Mouse (Mus musculus): ENCODE measurements around the gene Psap. TPM values are rescaled to one million over a fixed set of nuclear protein-coding genes. Genes with fewer than 3 reads are reported as not detected.

Gene Psap
- polyA plus RNA-seq, 3 experiments from 2014 or later: 79.4 to 218 (median 211) TPM

DNA sequence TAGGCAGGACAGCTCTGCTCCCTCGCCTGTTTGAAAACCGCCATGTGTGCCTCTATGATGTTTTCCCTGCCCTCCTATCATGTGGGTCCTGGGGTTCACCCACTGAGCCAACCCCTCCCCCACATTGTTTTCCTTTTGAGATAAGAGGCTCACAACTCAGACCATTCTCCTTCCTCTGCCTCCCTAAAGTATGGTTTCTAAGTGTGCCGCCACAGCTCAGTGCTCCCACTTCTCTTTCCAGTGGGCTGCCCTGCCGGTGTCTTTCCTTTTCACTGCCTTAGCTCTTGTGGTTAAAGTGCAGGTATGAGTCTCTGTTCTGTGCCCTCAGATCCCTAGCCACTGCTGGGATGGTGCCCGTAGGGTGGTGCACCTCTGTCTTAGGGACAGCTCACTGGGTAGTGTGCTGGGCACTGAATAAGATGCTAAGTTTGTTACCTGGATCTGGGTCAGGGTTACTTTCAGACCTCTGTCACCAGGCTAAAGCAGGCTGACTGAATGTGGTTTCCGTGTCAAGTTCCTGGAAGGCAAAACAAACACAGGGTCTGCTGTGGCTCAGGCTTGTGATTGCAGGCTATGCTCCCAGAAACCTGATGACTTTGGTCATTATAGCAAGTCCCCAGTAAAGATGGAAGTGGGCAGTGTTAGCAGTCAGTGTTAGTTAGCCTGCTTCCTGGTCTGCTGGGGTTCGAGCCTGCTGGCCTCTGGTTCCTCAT, 12.8 kb downstream of the Psap start:
- peak; percentile 31 for ATAC-seq

DNA sequence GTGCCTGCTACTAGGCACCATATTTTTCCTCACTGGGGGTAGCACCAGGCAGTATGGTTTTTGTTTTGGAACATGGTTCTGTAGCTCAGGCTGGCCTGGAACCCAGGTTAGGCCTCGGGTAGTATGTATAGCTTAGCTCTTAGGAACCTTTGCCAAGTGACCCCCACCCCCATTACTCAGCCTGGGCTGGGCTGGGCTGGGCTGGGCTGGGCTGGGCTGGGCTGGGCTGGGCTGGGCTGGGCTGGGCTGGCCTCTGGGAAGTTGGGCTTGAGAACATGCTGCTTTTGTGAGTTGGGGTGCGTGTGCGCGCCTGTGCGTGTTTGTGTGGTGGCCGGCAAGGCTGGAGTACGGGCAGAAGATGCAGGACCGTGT, 13.3 kb downstream of the Psap start:
- ATAC-seq: no peak

DNA sequence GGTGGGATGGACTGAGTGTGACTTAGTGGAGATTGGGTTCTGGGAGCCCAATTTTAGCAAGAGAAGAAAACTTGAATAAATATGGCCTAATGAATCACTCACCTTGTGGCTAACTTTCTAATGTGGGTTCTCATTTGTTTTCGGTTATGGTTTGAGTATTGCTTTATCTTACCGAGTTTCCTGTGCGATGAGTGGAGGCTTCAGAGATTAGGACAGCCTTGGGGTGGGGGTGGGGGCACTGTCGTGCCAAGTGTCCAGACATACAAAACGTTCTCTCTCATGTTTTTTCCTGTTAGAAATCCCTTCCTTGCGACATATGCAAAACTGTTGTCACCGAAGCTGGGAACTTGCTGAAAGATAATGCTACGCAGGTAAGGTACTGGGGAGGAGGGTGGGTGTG, 14.8 kb downstream of the Psap start:
- ATAC-seq: no peak

DNA sequence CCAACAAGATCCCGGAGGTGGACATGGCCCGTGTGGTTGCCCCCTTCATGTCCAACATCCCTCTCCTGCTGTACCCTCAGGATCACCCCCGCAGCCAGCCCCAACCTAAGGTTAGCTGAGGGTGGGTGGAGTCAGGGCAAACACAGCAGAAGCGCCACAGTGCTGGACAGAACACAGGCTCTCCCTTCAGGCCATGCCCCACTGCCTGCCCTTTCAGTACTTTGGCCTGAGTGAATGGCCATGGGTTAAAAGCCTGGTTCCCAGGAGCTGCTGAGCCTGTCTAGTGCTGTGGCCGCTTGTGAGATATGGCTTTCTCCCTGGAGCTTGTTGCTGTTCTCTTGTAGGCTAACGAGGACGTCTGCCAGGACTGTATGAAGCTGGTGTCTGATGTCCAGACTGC, 17.2 kb downstream of the Psap start:
- no peak for ATAC-seq

DNA sequence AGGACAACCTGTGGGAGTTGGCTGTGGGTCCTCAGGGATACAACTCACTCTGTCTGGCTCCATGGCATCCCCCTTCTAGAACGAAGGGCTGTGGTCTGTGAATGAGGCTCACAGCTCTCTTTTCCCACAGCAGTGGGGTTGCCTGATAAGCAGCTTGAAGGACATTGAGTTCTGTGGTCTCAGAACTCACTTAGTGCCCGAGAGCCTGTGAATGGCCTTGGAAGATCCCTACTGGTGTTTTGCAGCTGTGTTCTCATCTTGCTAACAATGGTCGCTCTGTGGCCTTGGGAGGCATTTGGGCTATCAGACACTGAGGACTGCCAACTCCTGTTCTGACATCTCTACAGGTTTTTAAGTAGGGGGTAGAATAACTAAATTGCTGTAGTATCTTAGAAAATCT, 17.9 kb downstream of the Psap start:
- no peak for ATAC-seq

DNA sequence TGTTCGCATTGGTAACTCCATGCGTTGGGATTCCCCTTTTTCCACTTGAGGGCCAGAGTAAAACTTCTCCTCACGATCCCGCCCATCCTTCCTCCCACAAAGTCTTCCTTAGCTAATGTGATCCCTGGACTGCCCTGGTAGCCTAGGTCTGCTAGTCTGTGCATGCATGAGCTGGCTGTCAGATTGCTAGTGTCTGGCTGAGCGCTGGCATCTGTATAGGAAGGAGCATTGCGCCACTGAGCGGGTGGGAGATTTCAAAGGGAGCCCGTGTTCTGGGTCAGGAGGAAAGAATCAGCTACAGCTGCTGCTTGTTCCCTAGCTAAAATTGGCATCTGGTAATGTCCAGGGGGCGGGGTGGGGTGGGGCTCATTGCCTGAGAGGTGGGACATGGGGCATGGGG, 18.6 kb downstream of the Psap start:
- no peak for ATAC-seq

DNA sequence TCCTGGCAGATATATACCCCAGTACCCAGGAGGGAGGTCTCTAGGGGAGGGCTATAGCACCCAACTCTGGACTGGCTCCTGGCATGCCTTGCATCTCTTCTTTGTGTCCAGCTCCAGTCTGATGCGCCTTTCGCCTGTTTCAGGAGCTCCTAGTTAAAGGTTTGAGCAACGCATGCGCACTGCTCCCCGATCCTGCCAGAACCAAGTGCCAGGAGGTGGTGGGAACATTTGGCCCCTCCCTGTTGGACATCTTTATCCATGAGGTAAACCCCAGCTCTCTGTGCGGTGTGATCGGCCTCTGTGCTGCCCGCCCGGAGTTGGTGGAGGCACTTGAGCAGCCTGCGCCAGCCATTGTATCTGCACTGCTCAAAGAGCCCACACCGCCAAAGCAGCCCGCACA, 22.2 kb downstream of the Psap start:
- ATAC-seq: no peak

DNA sequence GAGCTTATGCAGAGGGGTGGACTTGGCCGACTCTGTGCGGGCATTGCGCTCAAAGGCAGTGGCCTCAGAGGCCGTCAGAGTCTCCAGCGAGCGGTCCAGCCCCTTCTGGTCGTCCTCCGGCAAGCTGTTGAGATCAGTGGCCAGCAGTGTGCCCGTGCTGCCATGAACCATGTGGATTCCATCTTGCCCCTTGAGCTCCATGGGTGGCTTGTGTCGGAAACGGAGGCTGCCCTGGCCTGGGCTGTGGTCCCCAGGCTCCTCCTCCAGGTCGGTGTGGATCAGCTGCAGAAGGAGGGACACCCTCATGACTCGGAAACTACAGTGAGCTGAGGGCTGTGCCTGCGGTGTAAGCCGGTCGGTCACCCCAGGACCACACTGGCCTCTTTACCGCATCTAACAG, 26.0 kb downstream of the Psap start:
- ATAC-seq: no peak

DNA sequence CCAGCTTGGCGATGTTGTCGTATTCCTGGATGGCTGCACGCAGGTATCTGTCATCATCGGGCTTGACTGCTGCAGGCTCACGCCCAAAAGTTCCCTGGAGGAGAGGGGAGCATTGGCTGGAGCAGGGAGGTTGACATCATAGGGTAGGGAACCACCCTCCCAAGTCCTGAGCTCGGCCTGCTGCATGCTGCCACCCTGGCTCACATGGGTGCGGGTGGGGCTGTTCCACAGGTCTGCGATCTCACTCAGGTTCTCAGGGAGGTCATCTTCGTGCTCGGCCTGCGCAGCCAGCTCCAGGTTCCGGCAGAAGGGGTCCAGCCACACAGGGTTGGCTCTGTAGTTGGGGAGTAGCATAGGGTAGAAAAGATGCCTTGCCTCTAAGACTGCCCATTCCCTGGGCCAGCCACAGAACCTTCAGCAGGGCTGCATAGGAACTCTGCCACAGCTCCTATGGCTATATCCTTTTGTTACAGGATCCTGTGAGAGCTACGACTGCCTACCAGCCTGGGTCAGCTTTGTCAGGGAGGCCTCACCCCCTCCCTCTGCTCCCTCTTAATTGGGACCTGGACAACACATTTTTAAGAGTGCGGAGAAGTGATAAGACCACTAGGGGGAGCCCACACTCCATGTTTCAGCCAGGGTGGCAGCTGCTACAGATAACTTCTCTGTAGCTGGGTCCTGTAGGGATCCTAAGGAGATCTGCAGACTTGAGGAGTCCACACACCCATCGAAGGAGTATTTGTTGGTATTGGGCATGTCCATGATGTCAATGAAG, 27.6 kb downstream of the Psap start:
- ATAC-seq: peak; percentile 77

DNA sequence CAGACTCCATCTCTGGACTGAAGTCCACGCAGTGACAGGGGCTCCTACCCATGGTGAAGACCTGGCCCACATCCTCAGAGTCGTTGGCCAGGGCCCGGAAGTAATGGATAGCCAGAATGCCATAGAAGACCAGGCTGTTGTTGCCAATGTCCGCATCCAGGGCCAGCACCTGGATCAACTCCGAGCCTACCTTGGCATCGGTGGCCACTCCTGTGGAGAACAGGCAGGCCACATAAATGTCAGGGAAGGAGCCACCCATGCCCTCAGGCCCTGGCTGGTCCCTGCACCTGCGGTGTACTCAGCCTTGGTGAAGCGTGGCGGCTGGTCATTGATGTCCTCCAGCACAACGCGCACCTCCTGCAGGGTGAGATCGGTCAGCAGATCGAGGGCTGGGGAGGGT, 33.2 kb downstream of the Psap start:
- no peak for ATAC-seq

DNA sequence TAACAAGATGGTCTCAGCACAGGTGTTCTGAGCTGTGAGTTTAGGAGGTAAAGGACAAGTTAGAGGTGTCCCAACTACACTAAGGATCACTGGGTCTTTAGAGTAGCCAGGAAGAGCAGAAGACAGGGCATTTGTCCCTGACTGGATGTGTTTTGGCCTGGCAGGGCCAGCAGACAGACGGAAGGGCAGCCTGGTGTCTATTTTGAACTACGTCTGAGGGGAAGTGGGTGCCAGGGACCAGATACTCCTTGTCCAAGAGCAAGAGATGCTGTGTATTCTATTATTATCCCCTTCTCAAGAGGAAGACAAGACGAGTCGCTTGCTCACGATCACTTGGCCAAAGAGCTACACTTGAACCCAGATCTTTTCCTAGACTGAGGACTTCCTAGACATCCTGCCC, 36.2 kb downstream of the Psap start:
- no peak for ATAC-seq

DNA sequence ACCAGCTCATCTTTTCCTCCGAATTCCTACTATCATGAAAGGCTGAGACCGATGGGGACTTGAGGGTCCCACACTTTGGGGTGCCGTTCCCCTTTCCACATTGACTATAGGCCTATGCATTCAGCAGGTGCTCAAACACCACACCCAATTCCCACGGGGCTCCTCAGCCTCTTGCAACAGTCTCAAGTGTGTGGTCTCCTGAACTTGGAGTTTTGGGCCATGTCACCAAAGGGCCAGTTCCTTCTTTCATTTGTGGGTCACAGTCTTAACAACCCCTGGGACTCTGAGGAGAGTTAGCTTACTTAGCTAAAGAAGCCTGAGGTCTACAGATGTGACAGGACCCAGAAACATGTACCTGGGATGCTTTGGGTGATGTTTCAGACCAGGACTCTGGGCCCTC, 38.7 kb downstream of the Psap start:
- ATAC-seq: no peak

DNA sequence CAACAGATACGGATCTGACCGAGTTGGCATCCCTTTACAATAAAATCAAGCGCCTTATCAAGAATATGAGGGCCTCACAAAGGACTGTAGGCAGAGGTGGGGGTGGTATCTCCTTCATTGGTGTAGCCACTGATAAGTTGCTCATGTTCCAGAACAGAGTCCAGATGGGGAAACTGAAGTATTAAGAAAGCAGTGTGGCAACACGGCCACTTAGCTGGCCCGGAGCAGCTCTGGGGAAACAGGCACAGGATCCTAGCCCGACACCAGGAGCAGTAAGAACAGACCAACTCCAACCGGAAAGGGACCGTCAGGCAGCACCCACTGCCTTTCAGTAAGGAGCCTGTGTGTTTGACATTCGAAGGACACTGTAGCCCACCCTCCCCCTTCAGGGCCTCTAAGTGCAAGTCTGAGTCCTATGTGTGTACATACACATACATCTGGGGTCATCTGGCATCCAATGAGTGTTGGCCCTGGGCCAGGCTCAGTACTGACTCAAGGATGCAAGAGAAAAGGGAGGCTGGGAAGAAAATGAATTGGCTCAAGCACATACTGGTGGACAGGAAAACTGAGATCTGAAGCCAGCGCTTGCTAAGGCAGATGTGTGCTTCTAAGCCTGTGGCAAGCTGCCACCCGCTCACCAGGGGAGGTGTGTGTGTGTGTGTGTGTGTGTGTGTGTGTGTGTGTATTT, 51.7 kb downstream of the Psap start:
- ATAC-seq: no peak

DNA sequence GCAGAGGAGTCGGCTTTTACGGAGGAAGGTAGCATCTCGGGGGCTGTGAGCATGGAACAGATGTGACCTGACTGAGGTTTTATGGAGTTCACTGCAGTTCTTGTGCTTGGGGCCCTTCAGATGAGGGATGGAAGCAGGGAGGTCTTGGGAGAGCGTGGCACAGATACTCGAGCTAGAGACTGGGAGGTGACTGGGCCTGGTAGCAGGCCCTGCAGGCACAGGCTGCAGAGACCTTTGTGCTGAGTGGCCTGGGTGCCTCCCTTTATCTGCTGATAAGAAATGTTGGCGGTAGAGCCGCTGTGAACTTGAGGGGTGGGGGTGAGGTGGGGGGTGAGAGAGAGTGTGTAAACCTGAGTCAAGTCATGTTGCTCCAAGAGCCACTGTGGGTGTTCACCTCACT, 57.2 kb downstream of the Psap start:
- ATAC-seq: no peak

DNA sequence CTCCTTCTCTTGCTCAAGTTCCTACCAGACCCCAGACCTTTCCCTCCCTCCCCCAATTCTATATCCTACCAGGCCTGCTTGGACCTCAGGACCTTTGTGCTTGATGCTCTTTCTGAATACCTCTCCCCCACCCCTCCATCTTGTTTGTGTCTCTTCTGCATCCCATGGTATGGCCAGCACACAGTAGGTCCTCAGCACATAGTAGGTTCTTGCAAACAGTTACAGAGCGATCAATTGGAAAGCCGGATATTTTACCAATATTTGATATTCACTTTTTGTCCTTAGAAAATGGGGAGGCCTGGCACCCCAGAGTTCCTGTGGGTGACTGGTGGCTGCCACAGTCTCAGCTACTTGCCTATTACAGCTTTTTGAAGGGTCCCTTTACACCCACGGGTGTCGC, 57.6 kb downstream of the Psap start:
- no peak for ATAC-seq

DNA sequence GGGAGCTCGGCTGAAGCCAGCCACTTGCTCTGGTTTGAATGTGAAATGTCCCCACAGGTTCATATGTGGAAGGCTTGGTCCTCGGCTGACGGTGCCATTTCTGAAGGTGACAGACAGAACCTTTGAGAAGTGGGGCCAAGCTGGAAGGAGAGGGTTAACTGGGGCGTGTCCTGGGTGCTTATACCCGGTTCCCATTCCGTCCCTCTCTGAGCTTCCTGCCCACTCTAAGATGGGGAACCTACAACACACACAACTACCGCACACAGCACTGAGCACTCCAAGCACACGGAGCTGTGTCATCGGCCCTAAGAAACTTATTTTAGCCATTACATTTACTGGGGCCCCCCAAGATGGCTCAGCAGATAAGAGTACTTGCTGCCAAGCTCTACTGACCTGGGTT, 64.1 kb downstream of the Psap start:
- no peak for ATAC-seq

DNA sequence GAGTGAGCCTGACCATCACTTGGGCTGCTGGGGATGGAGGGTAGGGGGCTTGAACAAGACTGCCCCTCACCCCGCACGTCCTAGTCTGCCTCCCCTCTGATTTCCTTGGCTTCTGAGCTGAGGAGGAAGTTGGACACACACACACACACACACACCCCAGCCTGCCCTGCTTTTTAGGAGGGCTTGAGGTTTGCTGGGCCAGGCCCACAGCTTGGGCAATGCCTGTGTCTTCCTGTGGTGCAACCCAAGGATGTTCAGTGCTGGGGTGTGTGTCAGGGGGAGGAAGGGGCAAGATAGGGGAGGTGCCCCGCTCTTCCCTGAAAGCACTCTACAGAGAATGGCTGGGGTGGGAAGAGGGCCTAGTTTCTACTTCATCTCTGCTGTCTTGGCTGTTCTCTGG, 66.7 kb downstream of the Psap start:
- ATAC-seq: no peak

DNA sequence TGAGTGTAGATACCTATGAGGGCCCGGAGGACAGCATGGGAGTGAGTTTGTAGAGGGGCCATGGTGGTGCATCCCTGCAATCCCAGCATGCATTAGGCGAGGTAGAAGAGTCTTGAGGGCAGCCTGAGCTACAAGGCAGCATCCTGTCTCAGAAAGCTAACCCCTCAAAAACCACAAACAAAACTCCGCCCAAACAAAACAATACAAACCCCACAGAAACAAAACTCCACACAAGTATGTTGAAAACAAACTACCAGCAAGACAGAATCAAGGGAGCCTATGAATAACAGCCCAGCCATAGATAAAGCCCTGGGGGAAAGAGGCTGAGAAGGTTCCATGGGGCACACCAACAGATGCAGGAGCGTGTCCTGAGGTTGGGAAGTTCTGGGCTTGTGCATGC, 68.6 kb downstream of the Psap start:
- no peak for ATAC-seq

DNA sequence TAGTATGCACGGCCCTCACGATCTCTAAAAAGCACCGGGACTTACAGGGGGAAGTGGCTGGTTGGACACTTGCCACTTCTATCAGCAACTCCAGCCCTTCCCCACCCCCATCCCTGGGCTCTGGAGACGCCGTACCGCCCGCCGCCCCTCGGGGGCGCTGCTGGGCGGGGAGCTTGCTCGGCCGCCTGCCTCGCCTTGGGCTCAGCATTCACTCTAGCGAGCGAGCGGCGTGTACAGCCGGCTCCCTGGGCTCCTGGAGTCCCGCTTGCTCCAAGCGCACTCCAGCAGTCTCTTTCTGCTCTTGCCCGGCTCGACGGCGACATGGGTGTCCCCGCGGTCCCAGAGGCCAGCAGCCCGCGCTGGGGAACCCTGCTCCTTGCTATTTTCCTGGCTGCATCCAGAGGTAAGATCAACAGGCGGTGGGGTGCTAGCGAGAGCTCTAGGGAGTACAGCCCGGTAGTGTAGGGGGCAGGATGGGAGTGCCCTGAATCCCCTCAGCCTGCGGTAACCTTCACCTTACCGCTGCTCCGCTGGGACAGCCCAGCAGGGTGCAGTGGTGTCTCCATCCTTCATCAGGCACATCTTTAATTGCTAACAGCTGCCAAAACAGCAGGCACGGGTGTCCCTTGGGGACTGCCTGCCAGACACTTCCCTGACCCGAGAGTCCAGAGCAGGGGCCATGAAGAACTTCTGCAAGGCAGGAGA, 69.4 kb downstream of the Psap start, which contains the start of gene Vsir:
Gene Vsir, plus strand, starts transcription at position 151 of the 705 bp plus-strand sequence.
- peak; percentile 51 for ATAC-seq

DNA sequence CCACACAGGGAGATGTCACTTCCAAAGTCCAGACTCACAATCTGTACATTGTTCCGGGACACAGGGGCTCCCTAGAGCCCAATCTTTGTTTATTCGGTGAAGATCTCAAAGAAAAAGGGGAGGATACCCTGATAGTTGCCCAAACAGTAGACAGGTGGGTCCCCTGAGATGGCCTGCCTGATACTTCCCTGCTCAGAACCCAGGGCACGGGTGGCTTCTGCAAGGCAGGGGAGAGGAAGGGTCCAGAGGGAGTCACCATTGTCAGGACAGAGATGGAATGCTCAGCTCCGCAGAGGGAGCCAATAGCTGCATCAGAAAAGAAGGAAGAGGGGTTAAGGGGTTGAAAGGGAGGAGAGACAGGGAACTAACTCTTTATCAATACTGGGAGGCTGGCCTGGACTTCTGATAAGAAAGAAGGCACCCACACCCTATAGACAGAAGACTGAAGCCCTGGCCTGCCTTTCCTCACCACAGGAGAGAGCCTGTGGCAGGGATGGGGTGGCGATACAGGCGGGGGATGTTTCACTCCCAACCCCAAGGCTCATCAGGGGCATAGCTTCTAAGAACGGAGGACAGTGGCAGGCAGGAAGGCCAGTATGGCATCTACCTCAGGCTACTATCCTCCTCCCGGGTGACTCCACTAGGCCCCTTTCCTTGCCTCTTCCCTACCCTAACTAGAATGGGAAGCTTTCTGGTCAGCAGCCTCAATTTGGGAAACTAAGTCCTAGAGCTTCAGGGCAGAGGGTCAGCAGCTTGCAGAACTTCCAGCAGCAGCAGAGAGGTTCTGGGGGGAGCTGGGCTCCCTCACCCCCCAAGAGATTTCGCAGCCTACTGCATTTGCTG, 70.6 kb downstream of the Psap start:
- no peak for ATAC-seq

DNA sequence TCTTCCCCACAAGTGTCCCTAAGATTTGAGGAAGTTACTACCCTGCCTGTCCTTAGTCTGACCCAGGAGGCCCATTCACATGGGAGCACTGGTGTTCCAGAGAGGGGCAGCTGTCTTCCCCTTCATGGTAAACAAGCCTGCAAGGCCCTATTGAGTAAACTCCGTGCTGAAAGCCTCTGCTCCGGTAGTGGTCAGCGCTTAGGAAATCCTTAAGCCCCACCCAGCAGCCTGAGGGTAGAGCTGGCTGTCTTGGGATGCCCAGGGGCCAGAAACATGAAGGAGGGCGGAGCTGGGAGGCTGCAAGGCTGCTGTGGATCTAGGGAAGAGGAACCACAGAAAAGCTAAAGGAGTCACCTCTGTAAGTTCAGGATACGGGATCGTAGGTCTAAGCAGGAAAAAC, 71.6 kb downstream of the Psap start:
- ATAC-seq: no peak

DNA sequence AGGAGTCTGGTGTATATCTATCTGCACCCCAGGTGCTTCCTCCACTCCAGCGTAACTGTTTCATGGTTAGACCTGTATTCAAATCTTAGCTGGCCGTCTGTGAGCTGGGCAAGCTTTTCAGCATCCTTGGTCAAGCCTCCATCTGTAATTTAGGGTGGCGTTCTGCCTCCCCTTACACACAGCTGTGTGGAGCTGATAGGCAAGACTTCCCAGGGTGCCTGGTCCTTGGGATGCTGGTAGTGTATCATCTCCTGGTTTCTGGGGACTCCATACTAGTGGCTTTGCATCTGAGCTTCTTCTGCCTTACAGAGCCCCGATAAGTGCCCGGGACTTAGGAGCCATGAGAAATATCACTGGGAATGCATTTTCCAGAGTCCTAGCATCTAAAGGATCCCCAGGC, 72.2 kb downstream of the Psap start:
- ATAC-seq: no peak
